Mouse (Mus musculus): ENCODE measurements around the gene Samd8. TPM values are rescaled to one million over a fixed set of nuclear protein-coding genes. Genes with fewer than 3 reads are reported as not detected.

The Samd8 gene
- total RNA-seq, 2 experiments from 2014 or later: 5.5 to 11.1 TPM

Other genes starting within 250 kb of the Samd8 start
- not detected in 2 replicates for gene Dupd1, start 36.0 kb upstream of the Samd8 start, total RNA-seq (2014; fragmentation: Nextera tagmentation)
- not detected in 2 replicates for gene Dupd1, start 36.0 kb upstream of the Samd8 start, total RNA-seq (2017)
- gene Dusp13, start 650 bp downstream of the Samd8 start, total RNA-seq (2014; fragmentation: Nextera tagmentation): not detected in 2 replicates
- not detected in 2 replicates for gene Dusp13, start 650 bp downstream of the Samd8 start, total RNA-seq (2017)
- 321 and 323 TPM in 2 replicates for gene Vdac2, start 74.7 kb downstream of the Samd8 start, total RNA-seq (2014; fragmentation: Nextera tagmentation)
- gene Vdac2, start 74.7 kb downstream of the Samd8 start, total RNA-seq (2017): 421 and 441 TPM in 2 replicates
- gene Comtd1, start 98.4 kb downstream of the Samd8 start, total RNA-seq (2014; fragmentation: Nextera tagmentation): 67.6 and 76.2 TPM in 2 replicates
- 17.7 and 24.2 TPM in 2 replicates for gene Comtd1, start 98.4 kb downstream of the Samd8 start, total RNA-seq (2017)
- not detected in 2 replicates for gene Zfp503, start 239.1 kb downstream of the Samd8 start, total RNA-seq (2014; fragmentation: Nextera tagmentation)
- not detected in 2 replicates for gene Zfp503, start 239.1 kb downstream of the Samd8 start, total RNA-seq (2017)

All from megakaryocyte-erythroid progenitor cell, adult 5-6 weeks (primary cell).